Mouse (Mus musculus) cerebellum, adult 9-10 months (tissue): ENCODE results near the gene Gucy1b1.

Experiments
- DNase-seq: peaks from one replicate; pipeline ENCODE4 v3.0.0; 2022

The Gucy1b1 gene

DNA sequence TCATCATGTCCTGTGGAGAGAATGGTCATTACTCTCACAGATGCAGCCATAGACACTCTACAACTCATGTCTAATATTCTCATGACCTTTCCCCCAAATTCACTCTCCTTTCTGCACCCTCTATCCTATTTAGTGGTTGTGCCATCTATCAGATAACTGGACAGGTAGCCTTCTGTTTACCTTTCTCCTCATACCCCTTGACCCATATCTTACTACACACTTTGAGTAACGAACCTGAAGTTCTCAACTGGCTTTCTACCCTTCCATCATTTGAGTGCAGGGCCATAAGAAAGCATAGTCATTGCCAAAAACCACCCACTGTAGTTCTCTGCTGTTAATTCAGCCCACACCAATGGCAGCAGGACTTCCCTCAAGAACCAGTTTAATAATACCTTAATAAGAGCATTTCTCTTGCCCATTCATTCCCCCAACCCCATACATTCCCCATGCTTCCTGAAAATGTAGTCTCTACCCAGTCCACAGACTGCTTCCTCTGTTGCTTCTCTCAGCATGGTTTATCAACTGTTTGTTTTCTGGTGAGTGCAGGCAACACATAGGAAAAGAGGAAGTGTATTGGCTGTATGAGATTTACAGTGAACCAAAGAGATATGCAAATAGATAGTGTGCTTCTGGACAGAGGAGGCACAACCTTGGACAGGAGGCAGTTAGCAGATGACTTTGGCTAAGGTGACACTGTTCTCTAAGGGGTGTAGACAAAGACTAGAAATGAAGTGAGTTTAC lies 44.3 kb downstream of the Gucy1b1 start:
- no peak for DNase-seq

DNA sequence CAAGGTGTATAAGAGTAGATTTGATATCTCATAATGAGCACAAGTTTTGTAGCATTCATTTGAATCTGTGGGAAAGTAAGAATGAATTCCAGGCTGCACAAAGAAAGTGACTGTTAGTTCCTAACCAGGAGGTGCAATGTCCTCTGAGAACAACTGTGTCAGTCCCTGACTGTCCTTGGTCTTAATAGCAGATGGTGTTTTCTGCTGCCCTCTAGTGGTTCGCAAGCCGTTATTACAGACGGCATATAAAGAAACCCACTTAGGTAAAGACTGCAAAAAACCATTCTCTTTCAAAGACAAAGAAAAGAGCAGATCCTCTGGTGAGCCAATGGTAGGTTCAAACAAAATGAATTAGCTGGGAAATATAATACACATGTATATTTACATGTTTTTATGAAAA lies 45.3 kb downstream of the Gucy1b1 start:
- DNase-seq = peak; percentile 69

DNA sequence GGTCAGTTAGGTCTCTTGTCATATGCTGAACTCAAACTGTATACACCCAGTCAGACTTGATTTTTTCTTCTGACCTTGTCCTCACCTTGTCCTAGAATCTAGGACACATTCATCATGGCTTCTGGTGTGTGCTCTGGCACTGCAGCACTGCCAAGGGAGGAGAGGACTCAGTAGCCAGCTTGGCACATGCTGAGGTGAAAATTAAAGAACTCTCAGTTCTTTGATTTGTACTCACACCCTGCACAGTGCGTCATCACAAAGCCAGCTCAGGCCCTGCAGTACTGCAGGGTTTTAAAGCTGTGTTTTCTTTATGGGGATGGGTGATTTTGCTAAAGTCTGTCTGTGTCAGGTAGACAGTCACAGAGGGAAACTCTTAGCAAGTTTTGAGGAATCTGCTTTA lies 47.2 kb downstream of the Gucy1b1 start:
- peak; percentile 36 for DNase-seq

DNA sequence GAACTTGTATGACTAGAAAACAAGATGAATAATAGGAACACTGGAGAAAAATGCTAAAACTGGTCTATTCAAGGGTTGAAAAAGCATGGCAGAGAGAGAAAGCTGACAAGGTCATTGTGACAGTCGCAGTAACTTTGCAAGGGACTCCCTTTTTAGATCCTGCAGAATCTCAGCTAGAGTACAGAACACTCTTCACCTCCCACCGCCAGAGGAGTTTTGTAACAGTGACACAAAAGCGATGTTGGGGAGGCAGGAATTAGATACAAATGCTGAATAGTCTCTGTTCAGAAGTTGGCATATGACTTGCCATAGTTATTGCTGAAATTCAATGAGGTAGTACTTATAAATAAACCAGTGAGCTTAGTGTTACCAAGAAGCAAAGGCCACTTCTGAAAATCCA lies 51.4 kb downstream of the Gucy1b1 start:
- no peak for DNase-seq

DNA sequence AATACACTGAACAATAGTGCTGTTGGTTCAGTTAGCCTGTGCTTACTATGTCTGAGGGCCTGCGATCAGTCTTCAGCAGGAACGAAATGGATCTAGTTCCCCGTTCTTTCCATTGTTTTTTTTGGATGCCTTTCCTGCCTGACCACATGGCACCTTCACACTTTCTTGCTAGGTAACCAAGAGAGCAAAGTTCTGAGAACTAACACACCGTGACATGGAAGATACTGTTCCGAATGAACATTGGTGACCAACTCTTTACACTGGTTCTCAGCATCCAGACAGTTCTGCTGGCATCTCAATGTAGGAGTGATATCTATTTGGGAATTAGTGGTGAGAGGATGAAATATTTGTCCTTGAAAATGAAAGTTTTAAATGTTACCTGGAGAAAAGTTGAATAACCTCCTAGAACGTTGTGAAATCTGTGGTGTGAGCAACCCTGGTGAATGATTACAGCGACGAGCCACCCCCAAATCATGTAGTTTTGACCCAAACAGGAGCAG lies 52.0 kb downstream of the Gucy1b1 start:
- no peak for DNase-seq

DNA sequence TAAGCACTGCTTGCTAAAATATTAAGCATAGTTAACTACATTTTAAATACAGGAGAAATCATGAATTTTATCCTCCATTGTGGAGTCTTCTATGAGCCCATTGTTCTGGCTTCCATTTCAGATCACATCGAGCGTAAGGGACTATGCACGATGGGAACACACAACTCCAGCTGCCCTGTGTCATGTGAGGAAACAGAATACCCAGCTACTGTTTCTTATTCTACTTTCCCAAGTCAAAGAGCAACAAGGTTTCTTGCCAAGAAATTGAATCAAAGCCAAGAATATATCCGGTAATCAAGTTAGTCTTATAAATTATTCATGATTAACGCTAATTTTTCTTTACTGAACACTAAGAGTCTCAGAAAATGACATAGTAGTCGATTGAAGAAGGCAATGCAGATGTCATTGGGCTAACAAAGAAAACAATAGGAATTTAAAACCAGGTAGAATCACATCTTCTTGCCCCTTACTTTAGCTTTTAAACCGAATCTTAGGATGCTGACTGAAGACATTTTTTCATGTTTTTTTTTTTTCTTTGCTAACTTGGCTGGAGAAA lies 60.3 kb downstream of the Gucy1b1 start:
- DNase-seq = no peak

DNA sequence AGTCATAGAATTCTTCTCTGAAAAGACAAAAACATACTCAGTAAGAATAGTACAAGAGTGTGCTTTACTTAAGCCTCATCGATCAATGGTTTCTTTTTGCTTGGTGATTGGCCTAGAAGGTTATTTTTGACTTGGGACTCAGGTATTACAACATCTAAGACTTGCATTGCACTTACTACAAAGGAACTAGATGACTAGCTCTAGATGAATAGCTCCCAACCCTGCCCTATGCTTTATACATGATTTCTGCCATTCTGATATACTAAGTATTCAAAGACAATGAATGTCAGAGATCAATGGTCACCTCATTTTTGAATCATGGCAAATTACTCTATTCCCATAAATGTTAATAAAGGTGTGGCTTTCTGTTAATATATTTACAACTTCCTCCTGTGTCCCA lies 67.5 kb downstream of the Gucy1b1 start:
- DNase-seq = no peak

DNA sequence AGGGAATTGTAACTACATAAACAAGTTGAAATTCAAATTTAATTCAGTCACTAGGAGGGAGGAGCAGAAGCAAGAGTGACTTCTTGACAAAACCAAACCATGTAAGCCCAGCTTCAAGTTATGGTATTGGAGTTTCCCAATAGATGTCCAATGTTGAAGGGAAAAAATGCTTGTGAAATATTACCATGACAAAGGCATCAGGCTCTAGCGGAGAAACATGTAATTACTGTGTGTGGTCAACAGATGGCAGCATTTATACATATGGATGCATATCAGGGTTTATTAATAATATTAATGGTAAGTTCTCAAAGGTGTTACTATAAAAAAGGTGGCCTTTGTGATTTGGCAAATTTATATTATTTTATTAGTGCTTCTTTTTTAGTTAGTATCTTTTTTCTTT lies 78.5 kb downstream of the Gucy1b1 start:
- DNase-seq = peak; percentile 72

DNA sequence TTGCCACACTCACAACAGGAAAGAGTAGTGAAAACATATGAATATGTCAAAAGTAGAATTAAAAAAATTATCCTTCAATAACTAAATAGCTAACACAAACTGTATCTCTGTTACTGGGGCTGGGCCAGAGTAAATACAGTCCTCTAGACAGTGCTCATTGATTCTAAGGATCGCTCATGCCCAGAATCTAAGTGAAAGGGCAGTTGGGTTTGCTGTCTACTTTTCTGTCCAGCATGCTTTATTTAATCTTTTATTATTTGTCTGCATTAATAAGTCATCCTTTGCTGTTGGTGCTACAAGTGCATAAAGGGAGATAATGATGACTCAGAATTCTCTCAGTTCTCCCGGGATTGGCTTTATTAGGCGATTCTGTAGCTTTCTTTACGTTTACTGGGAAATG lies 79.1 kb downstream of the Gucy1b1 start:
- no peak for DNase-seq

DNA sequence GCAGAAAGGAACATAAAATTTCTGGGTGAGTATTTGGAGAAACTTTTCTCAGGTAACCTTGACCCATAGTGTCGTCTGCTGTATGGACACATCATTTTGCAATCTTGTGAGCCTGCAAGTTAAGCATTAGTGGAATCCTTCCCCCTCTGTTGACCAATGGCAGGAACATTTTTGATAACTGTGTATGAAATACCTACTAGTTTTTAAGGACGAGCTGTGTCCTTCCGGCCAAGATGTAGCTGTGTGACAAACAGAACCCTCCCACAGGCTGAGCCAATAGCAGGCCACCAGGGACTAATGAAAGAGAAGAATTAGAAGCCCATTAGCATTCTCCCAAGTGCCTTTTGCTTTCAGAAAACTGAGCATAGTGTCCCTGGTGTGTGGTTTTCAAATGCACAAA lies 84.0 kb downstream of the Gucy1b1 start:
- DNase-seq = no peak

DNA sequence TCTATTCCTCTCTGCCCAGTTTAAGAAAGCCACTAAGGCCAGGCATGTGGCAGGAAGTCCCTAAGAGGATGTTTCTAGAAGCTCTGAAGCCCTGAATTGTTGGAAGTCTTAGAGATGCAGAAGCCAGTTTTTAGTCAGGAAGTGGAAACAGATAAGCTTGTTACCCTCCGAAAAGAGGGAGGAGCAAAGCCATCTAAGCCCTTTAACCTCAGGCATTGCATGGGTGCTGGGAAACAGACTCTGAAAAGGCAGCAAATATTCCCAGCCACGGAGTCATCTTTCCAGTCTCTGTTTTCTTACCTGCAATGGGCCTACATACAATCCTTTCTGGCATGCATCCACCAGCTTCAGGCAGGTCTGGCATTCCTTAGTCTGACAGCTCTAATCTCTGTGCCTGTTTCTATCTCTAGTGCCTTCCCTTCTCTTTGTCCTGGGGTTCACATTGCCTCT lies 84.8 kb downstream of the Gucy1b1 start:
- DNase-seq = no peak

DNA sequence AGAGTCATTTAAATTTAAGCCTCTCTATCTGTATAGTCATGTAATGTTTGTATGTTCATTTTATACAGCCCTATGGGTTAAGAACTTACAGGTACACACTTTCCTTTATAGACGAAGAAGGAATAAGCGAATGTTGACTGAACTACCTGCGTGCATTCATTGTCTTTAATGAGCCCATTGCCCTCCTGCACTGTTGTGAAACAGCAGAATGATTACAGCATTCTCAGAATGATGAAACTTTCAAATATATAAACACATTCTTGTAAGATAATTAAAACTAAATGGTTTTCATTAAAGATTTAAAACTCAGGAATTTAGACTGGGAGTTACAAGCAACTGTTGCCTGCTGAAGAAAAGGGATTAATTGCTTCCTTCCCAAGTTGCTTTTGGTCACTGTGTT lies 86.9 kb downstream of the Gucy1b1 start:
- DNase-seq = no peak

DNA sequence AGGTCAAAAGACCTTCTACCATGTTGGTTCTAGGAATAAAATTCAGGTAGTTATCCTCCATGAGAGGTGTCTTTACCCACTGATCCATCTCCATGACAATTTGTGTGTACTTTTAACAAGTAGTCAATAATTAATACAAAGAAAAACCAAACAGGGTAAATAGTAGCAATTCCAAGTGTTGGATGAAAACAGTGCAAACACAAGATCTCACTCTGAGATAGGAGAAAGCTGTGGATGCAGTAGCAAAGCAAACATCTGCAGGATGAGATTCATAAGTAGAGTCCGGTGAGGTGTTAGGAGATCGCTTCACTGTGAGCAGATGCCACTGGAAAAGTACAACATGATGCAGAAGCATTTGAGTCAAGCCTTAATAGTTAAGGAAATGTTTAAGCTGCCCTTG lies 88.4 kb downstream of the Gucy1b1 start:
- no peak for DNase-seq

DNA sequence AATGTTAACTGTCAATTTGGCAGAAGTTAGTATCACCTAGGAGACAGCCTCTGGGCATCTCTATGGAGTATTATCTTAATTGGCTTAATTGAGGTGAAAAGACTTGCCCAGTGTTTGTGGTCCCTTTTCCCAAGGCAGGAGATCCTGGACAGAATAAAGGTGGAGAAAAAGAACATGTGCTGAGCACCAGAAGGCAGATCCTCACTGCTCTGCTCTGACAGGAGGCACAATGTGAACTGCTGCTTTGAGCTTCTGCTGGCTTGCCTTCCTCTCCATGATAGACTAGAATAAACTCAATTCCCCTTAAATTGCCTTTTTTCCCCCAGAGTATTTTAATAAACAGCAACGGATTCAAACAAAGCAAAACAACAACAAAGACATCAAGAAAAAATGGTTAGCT lies 89.4 kb downstream of the Gucy1b1 start:
- no peak for DNase-seq

DNA sequence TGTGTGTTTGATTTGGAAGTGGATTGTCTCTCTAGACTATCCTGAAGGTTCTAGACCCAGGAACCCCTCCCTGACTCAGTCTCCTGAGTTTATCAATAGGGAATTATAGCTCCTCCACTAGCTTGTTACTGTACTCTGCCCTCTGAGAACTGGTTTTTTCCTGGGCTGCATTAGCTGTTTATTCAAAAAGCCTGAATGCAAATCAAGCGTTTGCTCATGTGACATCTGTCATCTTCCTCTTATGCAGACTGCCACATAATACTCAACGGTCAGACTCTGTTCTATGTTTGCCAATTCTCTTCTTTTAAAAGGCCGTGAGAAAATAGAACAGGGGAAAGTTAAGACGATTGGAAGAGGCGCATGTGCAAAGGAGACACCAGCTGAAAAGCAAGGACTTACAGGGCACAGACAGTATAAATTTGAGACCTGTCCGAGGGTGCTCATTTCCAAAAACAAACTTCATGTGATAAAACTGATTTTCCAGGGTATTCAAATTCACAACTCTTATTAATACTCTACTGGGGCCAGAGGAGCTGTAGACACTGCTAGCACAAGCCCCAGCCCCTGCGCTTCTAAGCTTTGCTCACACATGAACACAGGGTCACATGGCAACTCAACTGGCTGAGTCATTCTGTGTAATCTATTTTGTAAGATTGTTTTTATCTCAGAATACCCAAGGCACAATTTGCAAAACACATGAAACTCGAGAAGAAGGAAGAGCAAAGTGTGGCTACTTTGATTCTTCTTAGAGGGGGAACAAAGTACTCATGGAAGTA lies 91.2 kb downstream of the Gucy1b1 start:
- no peak for DNase-seq
